Mouse (Mus musculus) T-cell, adult 2 months (primary cell): ENCODE data around the gene Akr1c19.
"Not testable (repeated sequence)": the region's sequence is repeated elsewhere in the genome, so short reads cannot be mapped to it uniquely, and the experiment has no call there.

Experiments used
- DNase-seq: peaks from one replicate; pipeline ENCODE4 v3.0.0; 2022; ENCODE audit warnings: low spot score

Akr1c19 gene

DNA sequence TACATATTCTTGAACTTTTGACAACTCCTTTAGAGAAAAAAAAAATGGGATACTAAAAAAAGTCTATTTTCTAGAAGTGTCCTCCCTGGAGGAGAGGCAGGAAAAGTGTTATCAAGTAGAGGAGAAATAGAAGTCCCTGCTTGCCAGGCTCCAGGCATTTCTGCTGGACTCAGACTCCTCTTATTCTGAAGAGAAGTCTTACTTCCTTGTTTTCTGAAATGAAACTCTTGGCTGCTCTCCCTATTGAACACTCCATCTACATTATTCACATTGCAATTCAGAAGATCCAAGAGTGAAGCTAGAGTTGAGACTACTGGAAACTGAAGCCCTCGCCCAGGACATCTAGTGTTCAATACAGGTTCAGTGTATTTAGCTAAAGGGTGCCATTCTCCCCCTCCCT lies at the start of gene Akr1c19:
Gene Akr1c19, plus strand, starts transcription at position 260 of the 400 bp plus-strand sequence.
- no peak for DNase-seq

DNA sequence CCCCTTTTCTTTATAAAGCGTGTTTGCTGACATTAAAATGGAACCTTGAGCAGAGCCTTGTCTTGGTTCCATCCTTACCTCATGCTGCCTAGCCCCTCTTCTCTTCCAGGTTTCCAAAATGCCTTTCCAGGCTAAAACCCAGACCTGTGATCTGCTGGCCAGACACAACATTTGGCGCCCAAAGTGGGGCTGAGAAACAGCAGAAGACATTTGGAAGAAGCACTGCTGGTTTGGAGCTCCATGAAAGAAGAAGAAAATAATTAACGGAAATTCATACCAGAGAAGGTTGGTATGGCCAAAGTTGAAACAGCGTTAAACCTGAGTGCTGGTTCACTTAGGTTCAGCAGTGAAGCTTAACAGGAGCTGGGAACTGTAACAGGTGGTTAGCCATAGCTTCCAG lies 47.2 kb upstream of the Akr1c19 start:
- DNase-seq = not testable (repeated sequence)

DNA sequence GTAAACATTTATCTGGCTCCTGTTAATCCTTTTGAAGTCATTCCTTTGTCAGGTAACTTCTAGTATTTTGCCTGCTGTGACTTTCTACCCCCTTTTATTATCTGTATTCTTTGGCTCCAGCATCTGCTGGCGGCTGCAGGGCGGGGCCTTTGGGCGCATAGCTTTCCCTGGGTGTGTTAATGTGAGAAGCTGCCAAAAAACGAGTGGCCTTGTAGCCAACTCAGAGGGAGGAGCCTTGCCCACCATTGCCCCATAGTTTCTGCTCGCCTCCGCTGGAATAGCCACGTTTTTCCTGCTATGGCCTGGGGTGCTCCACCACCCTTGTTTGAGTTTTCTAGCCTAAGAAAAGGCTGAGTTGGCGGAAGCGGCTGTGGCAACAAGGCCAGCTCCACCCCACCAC lies 45.4 kb upstream of the Akr1c19 start:
- no peak for DNase-seq

DNA sequence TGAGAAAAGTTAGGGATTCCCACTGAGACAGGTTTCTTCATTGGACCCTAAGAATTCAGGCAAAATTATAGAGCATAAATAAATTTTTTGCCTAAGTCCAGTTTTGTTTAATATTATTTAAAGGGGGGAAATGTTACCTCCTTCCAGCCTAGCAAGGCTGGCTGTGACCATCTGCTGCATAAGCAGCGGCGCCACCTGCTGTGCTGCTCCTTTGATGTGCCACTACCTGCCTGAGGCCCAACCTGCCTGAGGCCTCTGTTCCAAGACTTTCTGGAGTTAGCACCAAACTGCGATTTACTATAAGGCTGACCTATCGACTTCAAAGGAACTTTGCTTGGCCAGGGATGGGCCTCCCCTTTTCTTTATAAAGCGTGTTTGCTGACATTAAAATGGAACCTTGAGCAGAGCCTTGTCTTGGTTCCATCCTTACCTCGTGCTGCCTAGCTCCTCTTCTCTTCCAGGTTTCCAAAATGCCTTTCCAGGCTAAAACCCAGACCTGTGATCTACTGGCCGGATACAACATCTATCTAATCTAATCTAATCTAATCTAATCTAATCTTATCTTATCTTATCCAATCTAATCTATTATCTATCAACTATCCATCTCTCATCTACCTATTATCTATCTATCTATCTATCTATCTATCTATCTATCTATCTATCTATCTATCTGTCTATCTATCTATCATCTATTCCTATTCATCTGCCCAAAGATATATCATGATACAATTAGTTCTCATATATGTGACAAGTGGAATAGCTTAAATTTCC lies 41.7 kb upstream of the Akr1c19 start:
- not testable (repeated sequence) for DNase-seq

DNA sequence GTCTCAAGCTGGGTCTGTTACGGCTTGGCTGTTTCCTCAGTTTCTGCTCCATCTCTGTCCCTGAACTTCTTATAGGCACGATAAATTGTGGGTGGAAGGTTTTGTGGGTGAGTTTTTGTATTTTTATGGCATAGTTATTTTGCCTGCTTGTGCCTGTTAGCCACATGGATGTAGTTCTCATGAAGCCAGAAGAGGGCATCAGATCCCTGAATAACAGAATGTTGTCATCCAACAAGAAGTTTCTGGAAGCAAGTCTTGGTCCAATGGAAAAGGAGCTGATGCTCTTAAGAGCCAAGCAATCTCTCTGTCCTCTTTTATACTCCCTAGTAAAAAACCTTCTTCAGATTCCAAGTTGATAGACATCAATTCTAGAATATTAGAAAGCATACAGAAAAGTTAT lies 40.3 kb upstream of the Akr1c19 start:
- no peak for DNase-seq

DNA sequence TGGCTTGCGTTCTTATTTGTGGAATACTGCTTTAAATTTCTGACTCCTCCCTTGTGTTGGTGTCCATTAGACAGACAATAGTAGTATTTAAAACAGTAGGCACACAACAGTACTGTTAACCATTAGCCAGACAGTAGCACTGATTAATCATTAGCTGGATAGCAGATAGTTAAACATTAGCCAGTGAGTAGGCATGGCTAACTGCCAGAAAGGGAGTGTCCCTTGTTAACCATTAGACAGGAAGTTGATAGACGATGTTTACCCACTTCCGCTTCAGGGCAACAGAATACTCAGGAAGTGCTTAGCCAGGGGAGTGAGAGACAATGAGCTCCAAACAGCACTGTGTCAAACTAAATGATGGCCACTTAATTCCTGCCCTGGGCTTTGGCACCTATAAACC lies 37.6 kb upstream of the Akr1c19 start, which contains the start of gene Akr1c13:
Gene Akr1c13, plus strand, starts transcription at position 247 of the 400 bp plus-strand sequence.
- DNase-seq = peak; percentile 56

DNA sequence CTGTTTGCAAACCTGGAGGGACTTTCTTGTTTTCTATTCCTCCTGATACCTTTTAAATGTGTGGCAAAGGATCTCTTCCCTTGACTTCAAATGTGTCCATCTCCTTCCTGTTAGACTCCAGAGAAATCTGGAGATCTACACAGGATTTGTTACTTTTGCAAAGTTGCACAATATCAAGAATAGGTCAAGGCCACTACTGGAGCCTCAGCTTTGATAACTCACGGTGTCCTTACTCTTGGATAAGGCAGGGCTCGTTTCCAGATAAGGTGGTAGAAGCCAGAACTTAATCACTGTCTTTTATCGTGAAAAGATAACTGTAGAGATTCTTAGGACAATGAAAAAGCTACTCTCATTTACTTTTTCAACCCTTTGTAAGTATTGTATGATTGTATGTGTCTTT lies 36.0 kb upstream of the Akr1c19 start:
- no peak for DNase-seq

DNA sequence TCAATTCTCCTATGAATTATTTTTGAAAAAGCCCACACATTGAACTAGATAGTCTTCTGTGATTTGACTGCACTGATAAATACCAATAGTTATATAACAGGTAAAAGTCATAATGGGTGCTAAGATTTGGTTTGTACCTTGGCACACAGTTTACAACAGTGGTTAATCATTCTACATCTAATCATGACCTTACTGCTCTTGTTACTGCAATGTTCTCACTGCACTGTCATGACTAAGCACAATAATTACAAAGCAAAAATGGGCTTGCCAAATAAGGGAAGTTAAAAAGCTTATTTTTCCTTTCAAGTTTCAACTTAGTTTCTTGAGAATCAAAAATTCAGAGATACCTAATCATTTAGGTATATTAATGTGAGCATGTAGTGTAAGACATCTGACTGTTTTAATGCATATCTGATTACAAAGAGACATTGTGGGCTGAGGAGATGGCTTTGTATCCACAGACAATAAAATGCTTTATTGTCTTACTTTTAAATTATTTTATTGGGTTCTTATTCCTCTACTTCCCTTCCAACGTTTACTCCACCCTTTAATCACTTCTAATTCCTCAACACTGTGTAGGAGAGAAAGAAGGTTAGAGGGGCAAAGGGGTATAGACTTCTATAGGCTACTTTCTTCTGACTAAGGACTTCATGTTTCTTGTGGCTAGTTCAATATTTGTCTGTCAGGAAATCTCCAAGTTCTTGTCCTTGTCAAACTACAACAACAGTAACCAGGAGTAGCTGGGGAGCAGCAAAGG lies 22.2 kb upstream of the Akr1c19 start:
- DNase-seq = no peak

DNA sequence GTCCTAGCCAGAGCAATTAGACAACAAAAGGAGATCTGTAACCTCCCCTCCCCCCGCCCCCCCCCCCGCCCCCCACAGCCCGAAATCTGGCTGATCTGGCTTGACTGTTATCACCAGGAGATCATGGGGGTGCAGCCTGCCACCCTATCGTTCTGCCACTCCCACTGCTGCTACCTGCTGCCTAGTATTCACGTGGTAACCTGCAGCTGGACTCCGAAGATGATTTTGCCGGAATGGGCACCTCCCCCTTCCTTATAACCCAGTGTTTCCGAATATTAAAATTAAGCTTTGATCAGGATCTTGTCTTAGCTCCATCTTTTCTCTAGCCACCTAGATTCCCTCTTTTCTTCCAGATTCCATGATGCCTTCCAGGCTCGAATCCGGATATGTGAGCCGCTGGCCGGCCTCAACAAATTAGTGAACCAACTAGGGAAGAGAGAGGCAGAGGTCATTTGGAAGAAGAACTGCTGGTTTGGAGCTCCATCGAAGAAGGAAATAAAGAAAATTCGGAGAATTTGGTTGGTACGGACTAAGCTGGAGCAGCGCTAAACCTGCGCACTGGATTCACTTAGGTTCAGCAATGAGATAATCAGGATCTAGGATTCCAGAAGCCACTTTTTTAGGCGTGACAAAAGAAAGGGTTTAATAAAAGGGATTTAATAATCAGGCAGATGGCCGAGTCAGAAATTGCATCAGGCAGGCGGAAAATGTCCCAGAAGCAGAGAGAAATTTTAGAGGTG lies 16.8 kb upstream of the Akr1c19 start:
- DNase-seq = no peak

DNA sequence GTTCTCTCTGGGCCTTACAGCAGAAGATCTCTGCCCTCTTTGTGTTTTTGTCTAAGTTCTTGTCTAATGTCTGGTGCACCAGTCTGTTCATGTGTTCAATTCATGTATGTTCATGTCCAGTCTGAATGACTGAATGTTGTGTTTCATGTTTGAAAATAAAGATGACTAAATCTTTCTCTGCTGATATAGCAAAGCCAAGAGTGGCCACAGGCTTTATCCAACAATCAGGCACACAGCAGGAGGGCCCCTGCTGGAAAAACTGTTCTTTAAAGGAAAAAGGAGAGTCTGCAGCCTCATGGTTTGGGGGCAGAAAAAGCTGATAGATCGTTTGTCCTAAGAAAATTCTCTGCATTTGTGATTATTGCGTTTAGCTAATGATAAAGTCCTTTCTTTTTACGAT lies 16.2 kb upstream of the Akr1c19 start:
- DNase-seq = no peak

DNA sequence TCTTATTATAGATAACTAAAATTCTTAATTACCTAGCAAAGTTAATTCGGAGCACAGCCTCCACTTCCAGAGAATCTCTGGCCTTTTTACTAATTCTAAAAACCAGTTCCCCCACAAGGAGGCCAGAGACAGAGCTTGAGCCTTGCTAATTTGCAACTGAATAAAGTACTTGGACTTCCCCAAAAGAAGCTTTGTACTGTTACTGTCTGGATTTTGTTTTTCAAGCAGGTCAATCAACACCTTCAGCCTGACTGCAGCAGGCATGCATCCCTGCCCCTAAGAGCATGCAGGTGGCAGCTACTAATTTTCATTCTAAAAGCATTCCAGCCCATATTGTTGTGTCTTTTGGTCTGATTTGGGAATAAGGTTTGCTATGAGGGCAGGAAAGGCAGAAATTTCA lies 13.0 kb upstream of the Akr1c19 start:
- not testable (repeated sequence) for DNase-seq

DNA sequence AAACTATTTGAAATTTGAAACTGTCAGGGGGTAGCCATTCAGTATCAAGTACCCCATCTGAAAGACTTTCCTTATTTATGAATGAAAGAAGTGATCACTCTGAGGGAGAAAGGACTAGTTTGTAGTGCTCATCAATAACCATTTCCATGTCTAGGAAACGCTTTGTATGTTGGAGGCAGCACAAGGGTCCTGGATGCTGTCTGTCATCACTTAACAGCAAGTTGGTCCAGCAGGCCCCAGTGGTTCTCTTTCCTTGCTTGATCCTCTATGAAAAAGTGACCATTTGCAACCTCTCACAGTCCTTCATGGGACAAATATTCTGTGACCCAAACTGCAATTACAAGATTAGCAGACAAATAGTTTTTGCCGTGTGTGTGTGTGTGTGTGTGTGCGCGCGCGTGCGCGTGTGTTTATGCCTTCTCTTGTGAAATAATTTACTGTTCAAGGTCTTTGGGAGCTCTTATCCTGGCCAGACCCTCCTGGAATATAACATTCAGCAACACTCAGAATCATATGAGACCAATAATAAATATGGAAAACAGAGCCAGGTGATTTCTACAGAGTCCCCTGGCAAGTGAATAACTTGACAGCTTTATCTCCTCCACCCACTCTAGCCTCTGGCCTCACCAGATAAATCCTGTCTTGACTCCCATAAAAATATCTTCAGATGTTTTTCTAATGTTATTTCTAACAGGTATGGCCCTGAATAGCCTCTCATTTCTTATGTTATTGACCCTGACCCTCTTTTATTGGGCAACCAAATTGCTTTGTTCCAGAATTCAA lies 2.5 kb downstream of the Akr1c19 start:
- no peak for DNase-seq

DNA sequence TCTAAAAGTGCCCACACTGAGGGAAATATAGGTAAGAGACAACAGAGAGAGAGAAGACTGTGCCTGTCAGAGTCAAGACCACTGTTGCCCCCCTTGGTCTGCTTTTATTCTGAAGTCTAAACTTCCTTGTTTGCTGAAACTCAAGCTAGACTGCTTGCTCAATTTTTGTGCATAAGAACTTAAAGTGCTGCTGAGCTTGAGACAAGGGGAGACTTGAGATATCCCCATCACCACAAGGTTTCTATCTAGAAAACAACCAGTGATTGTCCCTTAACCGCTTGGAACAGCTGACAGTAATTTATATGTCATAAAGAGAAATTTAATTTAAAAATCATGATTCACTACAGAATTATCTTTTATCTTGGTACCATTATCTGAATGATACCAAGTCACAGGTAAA lies 4.6 kb downstream of the Akr1c19 start:
- no peak for DNase-seq

DNA sequence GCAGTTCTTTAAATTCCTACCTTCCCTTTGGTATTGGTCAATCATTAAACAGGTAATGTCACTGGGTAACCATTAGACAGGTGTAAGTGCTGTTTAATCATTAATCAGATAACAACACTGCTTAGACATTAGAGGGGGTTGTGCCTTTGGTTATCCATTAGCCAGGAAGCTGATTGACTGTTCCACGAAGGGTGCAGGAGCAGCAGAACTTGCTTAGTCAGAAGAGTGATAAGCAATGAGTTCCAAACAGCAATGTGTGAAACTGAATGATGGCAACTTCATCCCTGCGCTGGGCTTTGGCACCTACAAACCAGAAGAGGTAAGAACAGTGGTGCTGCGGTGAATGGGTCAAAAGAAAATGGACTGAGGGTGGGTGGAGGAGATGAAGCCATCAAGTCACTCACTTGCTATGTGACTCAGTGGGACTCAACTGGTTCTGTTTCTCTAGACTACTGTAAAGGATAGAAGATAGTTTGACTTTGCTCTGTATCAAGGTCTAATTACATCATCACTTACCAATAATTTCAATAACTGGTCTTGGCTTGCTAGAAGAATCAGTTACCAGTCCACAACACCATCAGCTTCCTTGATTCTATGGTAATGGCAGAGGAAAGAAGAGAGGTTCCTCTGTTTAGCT lies 5.2 kb downstream of the Akr1c19 start:
- DNase-seq = no peak

DNA sequence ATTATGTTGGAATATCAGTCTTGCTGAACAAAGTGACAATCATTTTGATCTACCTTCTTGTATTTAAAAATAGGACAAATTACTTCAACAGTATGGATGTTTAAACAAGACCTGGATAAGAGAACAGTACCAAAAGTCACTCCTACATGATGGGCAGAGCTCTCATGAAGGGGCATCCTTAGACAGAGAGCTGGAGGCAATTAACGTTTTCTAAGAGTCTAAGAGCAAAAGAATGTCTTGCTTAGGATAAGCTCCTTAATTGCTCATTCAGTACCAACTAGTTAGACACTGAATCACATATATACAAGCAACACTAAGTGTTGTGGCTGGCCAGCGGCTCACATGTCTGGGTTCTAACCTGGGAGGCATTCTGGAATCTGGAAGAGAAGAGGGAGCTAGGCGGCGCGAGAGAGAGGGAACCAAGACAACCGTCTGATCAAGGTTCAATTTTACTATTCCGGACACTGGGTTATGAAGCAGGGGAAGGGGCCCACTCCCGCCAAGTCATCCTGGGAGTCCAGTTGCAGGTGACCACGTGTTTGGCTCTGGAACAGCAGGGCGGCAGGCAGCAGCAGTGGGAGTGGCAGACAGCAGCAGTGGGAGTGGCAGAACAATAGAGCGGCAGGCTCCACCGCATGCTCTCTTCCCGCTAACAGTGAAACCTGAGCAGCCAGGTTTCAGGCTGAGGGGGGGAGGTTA lies 16.5 kb downstream of the Akr1c19 start:
- DNase-seq = no peak

DNA sequence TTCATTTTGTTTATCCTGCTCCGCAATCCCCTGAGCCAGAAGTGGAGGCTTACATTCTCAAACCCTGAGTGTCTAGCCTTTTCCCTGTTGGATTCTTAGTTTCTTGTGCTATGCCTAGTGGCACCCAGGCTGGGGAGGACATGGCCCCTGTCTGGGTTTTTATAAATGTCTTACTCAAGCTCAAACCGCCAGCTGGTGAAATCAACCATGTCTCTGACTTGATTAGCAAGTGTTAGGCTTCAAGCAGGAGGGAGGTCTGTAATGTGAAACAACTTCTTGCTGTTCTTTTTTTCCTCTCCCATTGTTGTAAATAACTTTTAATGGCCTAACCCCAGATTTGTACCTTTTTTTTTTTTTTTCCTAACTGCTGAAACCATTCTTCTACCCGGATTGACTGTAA lies 20.8 kb downstream of the Akr1c19 start:
- no peak for DNase-seq

DNA sequence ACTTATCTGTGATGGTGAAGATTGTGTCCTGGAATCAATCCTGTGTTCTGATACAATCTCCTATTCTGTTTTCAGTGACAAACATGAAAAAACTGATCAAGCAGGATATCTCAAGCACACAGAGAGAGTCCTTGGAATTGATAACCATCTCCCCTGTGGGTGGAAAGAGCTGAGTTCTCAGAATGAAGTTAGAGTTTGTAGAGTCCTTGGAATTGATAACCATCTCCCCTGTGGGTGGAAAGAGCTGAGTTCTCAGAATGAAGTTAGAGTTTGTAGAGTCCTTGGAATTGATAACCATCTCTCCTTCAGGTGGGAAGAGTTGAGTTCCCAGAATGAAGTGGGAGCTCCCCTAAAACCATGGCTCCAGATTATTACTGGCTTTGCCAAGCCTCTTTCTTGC lies 28.4 kb downstream of the Akr1c19 start:
- DNase-seq = not testable (repeated sequence)

DNA sequence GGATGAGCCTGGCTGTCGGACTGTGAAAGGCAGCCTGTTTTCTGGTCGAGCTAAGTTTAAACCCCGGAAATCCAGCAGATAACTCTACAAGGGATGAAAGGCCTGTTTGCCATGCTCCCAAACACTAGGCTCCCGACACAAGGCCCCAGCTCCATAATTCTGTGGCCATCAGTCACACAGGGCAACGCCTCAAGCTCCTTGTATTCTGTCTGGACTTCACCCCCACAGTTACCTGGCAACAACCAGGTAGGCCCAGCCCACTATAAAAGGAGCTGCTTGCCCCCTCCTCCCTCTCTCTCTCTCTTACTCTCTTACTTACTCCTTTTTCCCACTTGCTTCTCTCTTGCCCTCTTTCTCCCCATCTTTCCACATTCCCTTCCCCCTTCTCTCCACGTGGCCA lies 28.8 kb downstream of the Akr1c19 start:
- DNase-seq = no peak

DNA sequence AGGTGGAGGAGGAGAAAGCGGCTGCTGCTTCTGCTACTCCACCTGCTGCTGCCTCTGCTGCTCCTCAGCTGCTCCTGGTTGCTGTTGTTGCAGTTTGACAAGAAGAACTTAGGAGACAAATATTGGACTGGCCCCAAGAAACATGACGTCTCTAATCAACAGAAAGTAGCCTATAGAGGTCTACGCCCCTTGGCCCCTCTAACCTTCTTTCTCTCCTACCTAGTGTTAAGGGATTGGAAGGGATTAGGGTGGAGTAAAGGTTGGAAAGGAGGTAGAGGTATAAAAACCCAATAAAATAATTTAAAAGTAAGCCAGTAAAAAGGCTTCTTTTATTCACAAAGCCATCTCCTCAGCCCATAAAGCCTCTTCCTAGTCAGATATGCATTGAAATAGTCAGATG lies 36.1 kb downstream of the Akr1c19 start:
- DNase-seq = no peak

DNA sequence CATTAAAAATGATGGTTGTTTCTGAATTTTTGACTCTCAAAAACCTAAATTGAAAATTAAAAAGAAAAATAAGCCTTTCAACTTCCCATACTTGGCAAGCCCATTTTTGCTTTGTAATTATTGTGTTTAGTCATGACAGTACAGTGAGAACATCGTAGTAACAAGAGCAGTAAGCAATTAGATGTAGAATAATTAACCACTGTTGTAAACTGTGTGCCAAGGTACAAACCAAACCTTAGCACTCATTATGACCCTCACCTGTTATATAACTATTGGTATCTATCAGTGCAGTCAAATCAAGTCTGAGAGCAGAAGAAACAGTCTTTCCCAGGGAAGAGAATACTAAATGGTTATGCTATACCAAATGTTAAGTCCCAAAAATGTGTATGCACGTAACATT lies 36.5 kb downstream of the Akr1c19 start:
- DNase-seq = no peak

DNA sequence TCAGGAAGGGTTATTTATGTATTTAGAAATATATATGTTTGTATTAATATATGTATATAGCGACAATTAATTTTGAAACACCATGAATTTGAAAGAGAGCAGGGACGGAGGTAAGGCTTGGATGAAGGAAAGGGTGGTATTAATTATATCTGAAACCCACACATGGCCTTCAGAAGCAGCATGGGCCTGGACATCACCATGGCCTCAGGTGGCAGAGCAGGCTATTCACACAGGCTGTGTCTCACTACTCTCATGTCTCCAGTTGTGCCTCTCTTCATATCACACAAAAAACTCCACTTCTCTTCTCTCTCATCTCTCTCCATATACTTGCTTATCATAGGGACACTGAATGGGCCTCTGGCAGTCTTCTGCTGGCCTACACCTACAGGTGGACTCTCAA lies 37.0 kb downstream of the Akr1c19 start:
- DNase-seq = not testable (repeated sequence)
